Mouse (Mus musculus) liver, embryonic 11.5 days (tissue): ENCODE measurements around the gene Zcchc4. TPM values are rescaled to one million over a fixed set of nuclear protein-coding genes. Genes with fewer than 3 reads are reported as not detected.
"Not testable (repeated sequence)": the region's sequence is repeated elsewhere in the genome, so short reads cannot be mapped to it uniquely, and the experiment has no call there.

Experiments used
- ATAC-seq: fragments of 200-750 bp; cut with Nextera tagmentation; replicated peaks from 2 replicates; pipeline ENCODE4 v1.8.0; 2017; ENCODE audit warnings: moderate number of reproducible peaks, mild to moderate bottlenecking, moderate TSS enrichment, moderate library complexity; ENCODE audit not compliant: low FRiP score
- DNase-seq: peaks from one replicate; pipeline ENCODE4 v3.0.0-alpha.2; 2017; ENCODE audit warnings: low spot score
- H3K27ac ChIP-seq: fragments of 300-500 bp; sonication (generic); 2 replicates; pipeline ENCODE4 v1.5.1; 2014; ENCODE audit warnings: mild to moderate bottlenecking, low read depth, low read length, control low read depth
- H3K27me3 ChIP-seq: fragments of 300-500 bp; sonication (generic); replicated peaks from 2 replicates; pipeline ENCODE4 v1.6.1; 2014; ENCODE audit warnings: low read length, mixed read lengths; ENCODE audit not compliant: control insufficient read depth, insufficient read depth
- H3K36me3 ChIP-seq: fragments of 300-500 bp; sonication (generic); 2 replicates; pipeline ENCODE4 v1.6.1; 2014; ENCODE audit warnings: mild to moderate bottlenecking, low read length, moderate library complexity, mixed read lengths; ENCODE audit not compliant: control insufficient read depth, insufficient read depth
- H3K4me1 ChIP-seq: fragments of 300-500 bp; sonication (generic); replicated peaks from 2 replicates; pipeline ENCODE4 v1.6.1; 2014; ENCODE audit warnings: low read length, mixed read lengths; ENCODE audit not compliant: control insufficient read depth, insufficient read depth
- H3K4me2 ChIP-seq: fragments of 300-500 bp; sonication (generic); 2 replicates; pipeline ENCODE4 v1.6.1; 2014; ENCODE audit warnings: mild to moderate bottlenecking, control low read depth, moderate library complexity
- H3K4me3 ChIP-seq: fragments of 300-500 bp; sonication (generic); 2 replicates; pipeline ENCODE4 v1.5.1; 2014; ENCODE audit warnings: low read depth, low read length, control low read depth
- H3K9ac ChIP-seq: fragments of 300-500 bp; sonication (generic); 2 replicates; pipeline ENCODE4 v1.6.1; 2014; ENCODE audit warnings: low read depth, low read length, control low read depth
- H3K9me3 ChIP-seq: fragments of 300-500 bp; sonication (generic); 2 replicates; pipeline ENCODE4 v1.6.1; 2016; ENCODE audit warnings: low read length, inconsistent platforms, mixed read lengths; ENCODE audit not compliant: control insufficient read depth
- WGBS: fragments of 180-500 bp; shearing (Covaris S2); extraction: QIAGEN DNeasy Blood & Tissue Kit; methylation state at CpG from one replicate; pipeline ENCODE4 v1.1.7; 2014; 5-methylcytosine and 5-hydroxymethylcytosine counted together
- polyA plus RNA-seq: library from polyadenylated mRNA; unstranded; fragments of >200 nt; fragmentation: Nextera tagmentation; extraction: Ambion mirVana; gene quantifications from 2 replicates; pipeline ENCODE4 v1.2.1, GENCODE M21; 2014

The Zcchc4 gene
- polyA plus RNA-seq, 1 experiment from 2014 or later: 17.5 TPM

- no peaks in the 10 kb centered on the region for H3K9me3 ChIP-seq
- H3K4me1 ChIP-seq: no peaks in the 10 kb centered on the region
- DNase-seq (no peak), ATAC-seq (no peak)
- H3K27ac ChIP-seq: no peak overlapping the region
- no peaks in the 10 kb centered on the region for H3K36me3 ChIP-seq
- no peak overlapping the region for H3K4me3 ChIP-seq
- H3K4me2 ChIP-seq: no peak overlapping the region
- 85% methylated on average over 5 of the region's 5 CpGs for WGBS
- no peaks in the 10 kb centered on the region for H3K27me3 ChIP-seq
- no peak overlapping the region for H3K9ac ChIP-seq
Observed at GRCm38 (mm10) chr5:52748732-52749131, 26.5 kb upstream of the Zcchc4 start.

GRCm38 (mm10) chr5:52753146-52753545 lies 22.1 kb upstream of the Zcchc4 start:
- H3K4me2 ChIP-seq: no peak overlapping the region
- H3K36me3 ChIP-seq: no peaks in the 10 kb centered on the region
- no peak overlapping the region for H3K9ac ChIP-seq
- DNase-seq: no peak
- no peak overlapping the region for H3K27ac ChIP-seq
- H3K9me3 ChIP-seq: no peaks in the 10 kb centered on the region
- H3K4me1 ChIP-seq: no peaks in the 10 kb centered on the region
- no peaks in the 10 kb centered on the region for H3K27me3 ChIP-seq
- H3K4me3 ChIP-seq: no peak overlapping the region
- WGBS: 83% methylated on average over 9 of the region's 9 CpGs
- ATAC-seq: no peak

GRCm38 (mm10) chr5:52754196-52754595 lies 21.0 kb upstream of the Zcchc4 start:
- no peak overlapping the region for H3K4me3 ChIP-seq
- H3K27ac ChIP-seq: no peak overlapping the region
- no peak overlapping the region for H3K9ac ChIP-seq
- no peaks in the 10 kb centered on the region for H3K9me3 ChIP-seq
- DNase-seq (no peak), ATAC-seq (no peak)
- no peaks in the 10 kb centered on the region for H3K4me1 ChIP-seq
- no peaks in the 10 kb centered on the region for H3K36me3 ChIP-seq
- H3K4me2 ChIP-seq: no peak overlapping the region
- no peaks in the 10 kb centered on the region for H3K27me3 ChIP-seq

GRCm38 (mm10) chr5:52755337-52755736 lies 19.9 kb upstream of the Zcchc4 start:
- H3K9me3 ChIP-seq: no peaks in the 10 kb centered on the region
- H3K4me3 ChIP-seq: no peak overlapping the region
- ATAC-seq (no peak), DNase-seq (no peak)
- no peak overlapping the region for H3K9ac ChIP-seq
- H3K27ac ChIP-seq: no peak overlapping the region
- WGBS: 88% methylated on average over 3 of the region's 3 CpGs
- H3K36me3 ChIP-seq: no peaks in the 10 kb centered on the region
- H3K4me1 ChIP-seq: no peaks in the 10 kb centered on the region
- H3K4me2 ChIP-seq: no peak overlapping the region
- no peaks in the 10 kb centered on the region for H3K27me3 ChIP-seq

GRCm38 (mm10) chr5:52755989-52756388 lies 19.2 kb upstream of the Zcchc4 start:
- H3K4me3 ChIP-seq: no peak overlapping the region
- no peak overlapping the region for H3K9ac ChIP-seq
- ATAC-seq (no peak), DNase-seq (no peak)
- no peaks in the 10 kb centered on the region for H3K36me3 ChIP-seq
- H3K4me2 ChIP-seq: no peak overlapping the region
- no peaks in the 10 kb centered on the region for H3K4me1 ChIP-seq
- no peaks in the 10 kb centered on the region for H3K9me3 ChIP-seq
- no peaks in the 10 kb centered on the region for H3K27me3 ChIP-seq
- 90% methylated on average over 6 of the region's 6 CpGs for WGBS
- no peak overlapping the region for H3K27ac ChIP-seq

GRCm38 (mm10) chr5:52762586-52762985 lies 12.6 kb upstream of the Zcchc4 start:
- Histone ChIP-seq H3K9me3 (no peaks in the 10 kb centered on the region), H3K27me3 (no peaks in the 10 kb centered on the region), H3K36me3 (peaks cover 2% of the 10 kb centered on the region; the same call in 1 of the 2 replicates), H3K4me1 (no peaks in the 10 kb centered on the region), H3K4me3 (no peak overlapping the region), H3K4me2 (no peak overlapping the region), H3K27ac (no peak overlapping the region), H3K9ac (no peak overlapping the region)
- 87% methylated on average over 7 of the region's 7 CpGs for WGBS
- ATAC-seq (no peak), DNase-seq (no peak)

- H3K27ac ChIP-seq: no peak overlapping the region
- no peak for ATAC-seq
- DNase-seq: peak; percentile 5
- H3K9ac ChIP-seq: no peak overlapping the region
- WGBS: 88% methylated on average over 5 of the region's 5 CpGs
- H3K4me3 ChIP-seq: no peak overlapping the region
- H3K9me3 ChIP-seq: no peaks in the 10 kb centered on the region
- H3K4me1 ChIP-seq: peaks cover 6% of the 10 kb centered on the region
- H3K27me3 ChIP-seq: no peaks in the 10 kb centered on the region
- H3K36me3 ChIP-seq: no peaks in the 10 kb centered on the region; the same call in 1 of the 2 replicates
- H3K4me2 ChIP-seq: no peak overlapping the region
Observed at GRCm38 (mm10) chr5:52774267-52774666, 942 bp upstream of the Zcchc4 start.

GRCm38 (mm10) chr5:52776466-52777354 lies 1.5 kb downstream of the Zcchc4 start:
- not testable (repeated sequence) for H3K4me1 ChIP-seq, H3K9ac ChIP-seq, DNase-seq, H3K4me2 ChIP-seq, H3K36me3 ChIP-seq, H3K27ac ChIP-seq, H3K27me3 ChIP-seq, H3K4me3 ChIP-seq, H3K9me3 ChIP-seq
- peak; percentile 94 for ATAC-seq
- WGBS: 76% methylated on average over 8 of the region's 8 CpGs
